Mouse (Mus musculus) liver, postnatal 0 days (tissue): ENCODE measurements around the gene Ihh. TPM values are rescaled to one million over a fixed set of nuclear protein-coding genes. Genes with fewer than 3 reads are reported as not detected.

Experiments
- ATAC-seq: fragments of 200-750 bp; cut with Nextera tagmentation; 2 replicates; pipeline ENCODE4 v1.8.0; 2017; ENCODE audit warnings: mild to moderate bottlenecking, moderate library complexity
- DNase-seq: peaks from one replicate; pipeline ENCODE4 v3.0.0-alpha.2; 2016
- H3K27ac ChIP-seq: fragments of 300-500 bp; sonication (generic); 2 replicates; pipeline ENCODE4 v1.5.1; 2014; ENCODE audit warnings: antibody characterized with exemption, moderate library complexity, mild to moderate bottlenecking, low read depth
- H3K27me3 ChIP-seq: fragments of 300-500 bp; sonication (generic); 2 replicates; pipeline ENCODE4 v1.6.1; 2014; ENCODE audit warnings: low read length, control low read depth, mixed read lengths; ENCODE audit not compliant: insufficient read depth
- H3K36me3 ChIP-seq: fragments of 300-500 bp; sonication (generic); replicated peaks from 2 replicates; pipeline ENCODE4 v1.6.1; 2014; ENCODE audit warnings: mild to moderate bottlenecking, control low read depth, low read length, moderate library complexity, mixed read lengths; ENCODE audit not compliant: insufficient read depth
- H3K4me1 ChIP-seq: fragments of 300-500 bp; sonication (generic); 2 replicates; pipeline ENCODE4 v1.6.1; 2014; ENCODE audit warnings: antibody characterized with exemption, mild to moderate bottlenecking, control low read depth; ENCODE audit not compliant: insufficient read depth
- H3K4me2 ChIP-seq: fragments of 300-500 bp; sonication (generic); 2 replicates; pipeline ENCODE4 v1.6.1; 2014; ENCODE audit warnings: low read depth, mild to moderate bottlenecking, low read length, moderate library complexity, mixed read lengths
- H3K4me3 ChIP-seq: fragments of 300-500 bp; sonication (generic); 2 replicates; pipeline ENCODE4 v1.5.1; 2014; ENCODE audit warnings: low read depth, low read length
- H3K9ac ChIP-seq: fragments of 300-500 bp; sonication (generic); replicated peaks from 2 replicates; pipeline ENCODE4 v1.6.1; 2014; ENCODE audit warnings: mild to moderate bottlenecking, moderate library complexity
- H3K9me3 ChIP-seq: fragments of 300-500 bp; sonication (generic); 2 replicates; pipeline ENCODE4 v1.6.1; 2016; ENCODE audit warnings: mild to moderate bottlenecking, control low read depth, low read length, mixed read lengths
- CTCF ChIP-seq: sonication (generic); IDR thresholded peaks from 2 replicates; pipeline ENCODE4 v1.5.1; 2016; ENCODE audit warnings: antibody characterized with exemption, low read depth
- EP300 ChIP-seq: IDR thresholded peaks from 2 replicates; pipeline ENCODE4 v1.6.1; 2016; ENCODE audit warnings: antibody characterized with exemption, low read depth, mild to moderate bottlenecking
- WGBS: fragments of 180-500 bp; shearing (Covaris S2); extraction: QIAGEN DNeasy Blood & Tissue Kit; methylation state at CpG from one replicate; pipeline ENCODE4 v1.1.7; 2014; ENCODE audit not compliant: insufficient replicate concordance; 5-methylcytosine and 5-hydroxymethylcytosine counted together
- polyA plus RNA-seq: library from polyadenylated mRNA; unstranded; fragments of >200 nt; fragmentation: Nextera tagmentation; extraction: Ambion mirVana; gene quantifications from 2 replicates; pipeline ENCODE4 v1.2.1, GENCODE M21; 2015

The Ihh gene
- polyA plus RNA-seq: 1.1 TPM in 2 replicates

DNA sequence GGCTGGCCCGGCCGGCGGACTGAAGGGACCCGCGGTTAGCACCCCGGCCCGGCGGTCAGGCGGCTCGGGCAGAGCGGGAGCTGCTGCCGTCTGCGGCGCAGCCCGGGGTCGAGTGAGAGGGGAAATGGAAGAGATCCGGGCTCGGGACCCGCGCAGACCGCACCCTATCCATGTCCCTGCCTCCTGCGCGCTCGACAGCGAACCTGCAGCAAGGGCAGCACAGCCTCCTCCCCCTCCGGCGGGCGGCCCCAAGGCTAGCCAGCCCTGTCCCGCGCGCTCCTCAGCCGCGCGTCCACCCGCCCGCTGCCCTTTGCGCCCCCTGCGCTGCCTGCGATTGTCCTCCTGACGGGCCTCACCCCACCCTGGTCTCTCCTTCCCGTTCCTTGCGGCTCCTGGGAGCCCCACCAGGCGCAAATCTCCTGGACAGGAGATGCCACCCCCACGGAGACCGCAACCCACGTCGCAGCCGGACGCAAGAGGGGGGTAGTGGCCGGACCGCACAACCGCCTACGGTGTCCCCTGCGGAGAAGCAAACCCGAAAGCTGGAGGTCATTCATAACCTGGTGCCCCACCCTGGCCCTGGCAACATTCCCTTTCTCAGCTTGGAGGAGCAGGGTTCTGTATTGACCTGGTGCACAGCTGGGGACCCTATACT, at the start of gene Ihh:
Gene Ihh, minus strand, starts transcription at position 117 of the 655 bp plus-strand sequence.
- H3K4me2 ChIP-seq: peak within 1 kb of the TSS; percentile 76
- peak; percentile 49 for ATAC-seq
- DNase-seq: peak; percentile 54
- WGBS: 4% methylated on average over 32 of the region's 55 CpGs
- peaks cover 6% of the 10 kb centered on the region; the same call in 1 of the 2 replicates for H3K4me1 ChIP-seq
- H3K36me3 ChIP-seq: no peaks in the 10 kb centered on the region
- peak within 1 kb of the TSS; percentile 50; the same call in 1 of the 2 replicates for H3K9ac ChIP-seq
- H3K27me3 ChIP-seq: peaks cover 62% of the 10 kb centered on the region
- H3K9me3 ChIP-seq: no peaks in the 10 kb centered on the region
- peak within 1 kb of the TSS; percentile 41 for H3K4me3 ChIP-seq
- no peak for TF ChIP-seq EP300
- no peak for TF ChIP-seq CTCF
- H3K27ac ChIP-seq: no peak within 1 kb of the TSS

DNA sequence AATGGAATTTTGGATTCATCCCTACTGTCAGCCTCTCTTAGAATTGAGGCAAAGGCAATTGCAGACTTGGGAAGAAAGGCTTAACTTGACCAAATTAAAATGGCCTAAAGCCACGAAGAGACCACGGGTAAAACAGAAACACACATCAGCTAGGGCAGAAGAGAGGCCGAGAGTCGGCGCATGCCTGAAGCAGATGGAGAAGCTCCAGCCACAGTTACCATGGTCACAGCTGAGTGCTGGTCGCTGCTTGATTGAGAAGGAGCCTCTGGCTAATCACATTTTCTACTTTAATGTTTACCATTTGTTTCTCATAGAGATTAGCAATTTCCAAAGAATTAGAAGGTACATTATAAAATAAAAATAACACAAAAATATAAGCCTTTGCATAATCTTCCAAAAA, 49.7 kb upstream of the Ihh start:
- Histone ChIP-seq H3K9ac (no peak overlapping the region), H3K27me3 (no peaks in the 10 kb centered on the region), H3K36me3 (no peaks in the 10 kb centered on the region), H3K4me3 (no peak overlapping the region), H3K27ac (no peak overlapping the region), H3K9me3 (no peaks in the 10 kb centered on the region), H3K4me1 (0 out of 2 replicates have a peak, but pooled peaks cover 2% of the 10 kb centered on the region), H3K4me2 (no peak overlapping the region)
- TF ChIP-seq EP300 (no peak), CTCF (no peak)
- no peak for DNase-seq
- WGBS: 65% methylated on average over 6 of the region's 6 CpGs
- no peak for ATAC-seq

DNA sequence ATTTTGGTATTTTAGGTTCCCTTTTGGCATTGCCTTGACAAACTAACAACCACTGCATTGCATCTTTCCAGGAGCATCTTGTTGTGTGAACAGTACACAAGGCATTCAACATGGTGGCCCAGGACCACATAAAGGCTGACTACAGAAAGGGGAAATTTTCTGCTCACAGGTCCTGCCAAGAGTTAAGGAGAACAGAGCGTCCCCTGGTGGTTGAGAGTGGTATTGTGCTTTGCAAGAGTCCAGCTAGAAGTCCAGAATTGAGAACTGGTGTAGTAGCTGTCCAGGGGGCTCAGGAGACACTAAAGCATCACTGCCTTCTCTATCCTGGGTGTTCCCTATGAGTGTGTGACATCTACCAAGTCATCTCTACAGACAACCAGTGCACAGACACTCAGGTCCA, 49.0 kb upstream of the Ihh start:
- no peak overlapping the region for H3K4me2 ChIP-seq
- TF ChIP-seq CTCF (peak; percentile 94), EP300 (no peak)
- no peaks in the 10 kb centered on the region for H3K4me1 ChIP-seq
- no peak overlapping the region for H3K4me3 ChIP-seq
- no peaks in the 10 kb centered on the region for H3K27me3 ChIP-seq
- no peak overlapping the region for H3K27ac ChIP-seq
- WGBS: 3% methylated on average over 1 of the region's 1 CpGs
- no peak overlapping the region for H3K9ac ChIP-seq
- H3K36me3 ChIP-seq: no peaks in the 10 kb centered on the region
- no peaks in the 10 kb centered on the region for H3K9me3 ChIP-seq
- no peak for ATAC-seq
- peak; percentile 74 for DNase-seq

DNA sequence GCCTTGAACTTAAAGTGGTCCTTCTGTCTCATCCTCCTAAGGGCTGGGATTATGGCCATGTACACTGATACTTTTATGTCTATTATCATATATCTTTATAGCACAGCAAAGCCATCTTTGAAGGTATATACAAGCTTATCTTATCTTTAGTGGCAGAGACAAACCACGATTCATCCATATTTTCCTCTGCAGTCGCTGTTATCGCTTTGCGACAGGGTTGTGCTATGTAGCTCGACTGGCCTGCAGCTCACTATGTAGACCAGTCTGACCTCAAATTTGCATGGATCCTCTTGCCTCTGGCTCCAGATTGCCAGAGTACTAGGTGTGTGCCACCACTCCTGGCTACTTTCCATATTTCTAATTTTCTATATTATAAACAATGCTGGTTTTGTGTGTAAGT, 47.7 kb upstream of the Ihh start:
- H3K27ac ChIP-seq: no peak overlapping the region
- no peak overlapping the region for H3K9ac ChIP-seq
- ATAC-seq: no peak
- no peaks in the 10 kb centered on the region for H3K9me3 ChIP-seq
- WGBS: 48% methylated on average over 5 of the region's 5 CpGs
- TF ChIP-seq EP300 (no peak), CTCF (no peak)
- H3K4me2 ChIP-seq: no peak overlapping the region
- no peaks in the 10 kb centered on the region for H3K4me1 ChIP-seq
- DNase-seq: no peak
- no peaks in the 10 kb centered on the region for H3K36me3 ChIP-seq
- no peaks in the 10 kb centered on the region for H3K27me3 ChIP-seq
- H3K4me3 ChIP-seq: no peak overlapping the region

DNA sequence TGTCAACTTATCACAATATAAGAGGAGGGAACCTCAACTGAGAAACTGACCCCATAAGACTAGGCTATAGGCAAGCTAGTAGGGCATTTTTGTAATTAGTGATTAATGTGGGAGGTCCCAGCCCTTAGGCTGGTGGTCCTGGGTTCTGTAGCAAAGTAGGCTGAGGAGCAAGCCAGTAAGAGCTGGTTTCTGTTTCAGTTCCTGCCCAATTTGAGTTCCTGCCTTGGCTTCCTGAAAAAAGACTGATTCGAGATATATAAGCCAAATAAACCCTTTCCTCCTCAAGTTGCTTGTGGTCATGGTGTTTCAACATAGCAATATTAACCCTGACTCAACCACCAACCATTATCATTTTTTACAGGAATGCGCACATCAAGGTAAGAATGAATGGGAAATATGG, 45.8 kb upstream of the Ihh start:
- Histone ChIP-seq H3K4me1 (no peaks in the 10 kb centered on the region), H3K9ac (no peak overlapping the region), H3K27ac (no peak overlapping the region), H3K36me3 (no peaks in the 10 kb centered on the region), H3K4me2 (no peak overlapping the region), H3K4me3 (no peak overlapping the region), H3K9me3 (no peaks in the 10 kb centered on the region), H3K27me3 (no peaks in the 10 kb centered on the region)
- WGBS: 54% methylated on average over 2 of the region's 2 CpGs
- no peak for DNase-seq
- ATAC-seq: no peak
- no peak for TF ChIP-seq EP300
- no peak for TF ChIP-seq CTCF

DNA sequence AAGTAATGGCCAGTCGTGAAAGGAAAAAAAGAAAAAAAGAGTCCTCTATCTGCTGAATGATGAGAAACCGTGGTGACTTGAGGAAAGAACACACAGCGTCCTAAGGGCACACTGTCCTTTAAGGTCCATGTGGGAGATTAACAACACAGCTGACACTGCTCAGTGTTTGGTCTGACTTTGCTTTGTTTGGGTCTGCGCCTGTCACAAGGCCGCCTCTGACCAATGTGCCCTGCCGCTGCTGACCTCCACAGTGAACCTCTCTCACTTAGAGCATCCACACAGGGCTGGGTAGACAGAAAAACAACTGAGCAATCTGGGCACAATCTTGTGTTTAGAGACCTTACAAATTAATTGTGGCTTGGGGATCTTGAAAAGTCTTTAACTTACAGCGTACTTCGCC, 25.5 kb upstream of the Ihh start:
- Histone ChIP-seq H3K4me3 (no peak overlapping the region), H3K27me3 (no peaks in the 10 kb centered on the region), H3K9ac (no peak overlapping the region), H3K36me3 (no peaks in the 10 kb centered on the region), H3K4me1 (no peaks in the 10 kb centered on the region), H3K9me3 (no peaks in the 10 kb centered on the region), H3K4me2 (no peak overlapping the region), H3K27ac (no peak overlapping the region)
- TF ChIP-seq CTCF (no peak), EP300 (no peak)
- DNase-seq (no peak), ATAC-seq (no peak)
- 78% methylated on average over 8 of the region's 8 CpGs for WGBS

DNA sequence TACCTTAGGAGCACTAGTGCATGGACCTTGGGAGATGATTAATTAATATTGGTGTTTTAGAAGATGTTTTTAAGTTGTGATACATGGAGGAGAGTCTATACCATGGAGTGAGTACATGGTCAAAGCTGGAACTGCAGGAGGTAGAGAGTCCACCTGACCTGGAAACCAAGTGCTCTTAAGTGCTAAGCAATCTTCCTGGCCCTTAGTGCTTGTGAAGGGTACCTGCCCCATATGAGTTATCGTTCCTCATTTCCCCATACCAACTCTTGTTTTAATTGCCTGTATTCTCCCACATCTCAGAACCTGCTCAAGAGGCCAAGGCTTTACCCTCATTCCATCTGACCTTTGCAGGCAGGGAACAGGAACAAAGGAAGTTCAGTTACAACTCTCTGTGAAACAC, 24.5 kb upstream of the Ihh start:
- no peaks in the 10 kb centered on the region for H3K4me1 ChIP-seq
- H3K9me3 ChIP-seq: no peaks in the 10 kb centered on the region
- H3K4me2 ChIP-seq: no peak overlapping the region
- ATAC-seq (no peak), DNase-seq (no peak)
- H3K4me3 ChIP-seq: no peak overlapping the region
- TF ChIP-seq CTCF: no peak
- TF ChIP-seq EP300: no peak
- H3K9ac ChIP-seq: no peak overlapping the region
- no peaks in the 10 kb centered on the region for H3K27me3 ChIP-seq
- H3K27ac ChIP-seq: no peak overlapping the region
- no peaks in the 10 kb centered on the region for H3K36me3 ChIP-seq
- WGBS: 92% methylated on average over 1 of the region's 1 CpGs
